Mouse (Mus musculus) neural tube, embryonic 10.5 days (tissue): ENCODE results near the gene Socs5.

Source experiments
- DNase-seq: peaks from one replicate; pipeline ENCODE4 v3.0.0-alpha.2; 2017; ENCODE audit warnings: low spot score; ENCODE audit errors: extremely low spot score

Socs5 gene

DNA sequence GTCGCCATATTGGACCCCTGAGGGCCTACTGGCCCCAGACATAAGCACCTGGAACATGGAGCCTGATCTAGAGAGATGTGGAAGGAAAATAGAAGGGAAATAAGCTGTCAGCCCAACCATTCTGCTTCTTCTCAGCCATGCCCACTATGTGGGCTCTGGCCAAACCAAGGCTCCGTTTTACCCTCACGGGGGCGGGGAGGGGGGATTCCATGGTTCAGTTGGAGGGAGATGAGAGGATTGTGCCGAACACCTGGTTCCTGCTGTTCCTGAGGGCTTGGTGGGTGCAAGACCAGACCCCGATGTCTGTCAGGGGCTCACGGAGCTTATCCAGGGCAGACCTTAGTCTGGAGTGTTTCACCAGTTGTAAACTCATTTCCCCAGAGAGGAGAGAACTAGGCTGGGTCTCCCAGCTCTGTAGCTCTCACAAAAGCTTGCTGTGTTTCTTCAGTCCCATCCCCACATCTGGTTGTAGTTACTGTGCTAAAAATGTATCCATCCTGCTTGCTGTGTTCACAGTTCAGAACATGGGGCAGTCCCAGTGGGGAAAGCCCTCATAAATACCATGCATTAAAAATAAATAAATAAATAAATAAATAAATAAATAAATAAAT is 56.9 kb downstream of the Socs5 start:
- DNase-seq: no peak

DNA sequence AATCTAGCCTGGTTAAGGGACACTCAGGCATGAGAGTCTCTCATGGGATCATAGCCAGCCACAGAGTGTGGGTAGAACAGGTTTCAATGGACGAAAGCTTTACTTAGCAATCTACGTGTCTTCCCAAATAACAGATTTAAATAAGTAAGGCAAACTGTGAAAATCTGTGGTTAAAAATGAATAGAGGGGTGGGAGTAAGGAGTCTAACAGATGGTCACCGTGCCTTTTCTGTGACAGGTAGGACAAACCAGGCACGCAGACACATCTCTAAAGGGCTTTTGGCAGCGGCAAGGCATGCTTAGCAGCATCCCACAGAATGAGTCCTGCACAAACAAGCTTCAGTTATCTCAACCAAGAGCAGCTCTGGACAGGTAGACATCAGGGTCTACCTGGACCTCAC is 59.9 kb downstream of the Socs5 start:
- DNase-seq: no peak

DNA sequence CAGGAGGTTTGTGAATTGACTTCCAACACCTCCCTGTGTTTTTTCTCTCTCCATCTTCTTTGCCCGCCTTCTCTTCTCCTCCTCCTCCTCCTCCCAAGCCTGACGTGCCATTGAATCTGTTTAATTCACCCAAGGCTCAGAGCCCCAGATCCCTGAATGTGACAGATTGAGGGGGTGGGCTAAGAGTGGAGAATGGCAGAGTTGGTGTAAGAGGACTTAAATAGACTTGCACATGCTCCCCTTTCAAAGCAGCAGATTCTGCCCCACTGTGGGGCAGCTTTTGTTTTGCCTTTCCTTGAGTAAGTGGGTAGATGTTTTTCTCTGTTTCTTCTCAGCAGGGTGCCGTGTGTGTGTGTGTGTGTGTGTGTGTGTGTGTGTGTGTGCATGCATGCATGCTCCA is 61.6 kb downstream of the Socs5 start:
- DNase-seq: no peak

DNA sequence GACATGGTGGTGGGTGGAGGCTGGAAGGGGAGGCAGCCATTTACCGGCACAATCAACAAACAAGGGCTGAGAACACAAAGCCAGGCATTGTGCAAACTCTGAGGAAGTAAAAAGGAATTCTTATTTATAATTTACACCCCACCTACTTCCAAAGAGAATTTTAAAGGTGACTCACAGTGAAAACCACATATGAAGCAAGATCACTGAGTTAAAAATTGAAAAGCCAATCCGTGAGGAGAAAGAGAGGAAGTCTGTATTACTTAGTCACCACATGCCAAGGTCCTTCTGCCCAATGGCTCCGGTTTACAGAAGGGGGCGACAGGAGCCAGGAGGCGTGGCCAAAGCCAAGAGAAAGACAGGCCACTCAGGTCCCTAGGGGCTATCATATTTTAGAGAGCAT is 62.9 kb downstream of the Socs5 start:
- no peak for DNase-seq

DNA sequence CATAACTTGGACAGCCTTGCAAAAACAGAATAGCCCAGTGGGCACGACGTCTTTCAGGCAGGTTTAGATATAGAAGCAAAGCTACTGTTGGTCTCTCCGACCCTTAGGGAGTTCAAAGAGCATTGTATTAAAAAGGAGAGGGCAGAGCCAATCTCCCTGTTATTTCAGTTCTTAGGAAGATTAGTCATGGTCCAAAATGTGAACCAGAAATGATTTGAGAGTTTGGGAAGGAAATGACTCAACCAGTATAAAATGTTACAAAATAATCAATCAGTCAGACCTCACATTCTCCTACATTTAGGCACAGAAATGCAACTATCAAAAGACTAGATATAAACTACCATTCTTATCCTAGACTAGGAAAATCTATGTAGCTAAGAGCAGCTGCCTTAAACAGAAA is 64.6 kb downstream of the Socs5 start:
- no peak for DNase-seq

DNA sequence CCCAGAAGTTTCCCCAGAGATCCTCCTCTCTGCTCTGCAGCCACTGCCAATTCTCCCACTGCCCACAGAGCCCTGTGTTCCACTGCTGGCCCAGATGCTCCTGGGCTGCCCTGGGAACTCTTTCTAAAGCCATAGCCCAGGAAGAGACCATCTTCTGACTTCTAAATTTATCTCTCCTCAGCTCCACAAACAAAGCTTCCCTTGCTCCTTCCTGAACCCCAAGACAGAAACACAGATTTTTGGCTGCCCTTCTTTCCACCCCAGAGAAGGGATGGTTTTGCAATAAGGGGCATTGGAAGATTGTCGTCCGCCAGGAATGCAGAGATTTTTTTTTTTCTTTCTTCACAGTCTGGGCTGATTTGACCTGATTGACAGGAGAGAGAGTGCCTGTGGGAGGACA is 66.5 kb downstream of the Socs5 start:
- no peak for DNase-seq

DNA sequence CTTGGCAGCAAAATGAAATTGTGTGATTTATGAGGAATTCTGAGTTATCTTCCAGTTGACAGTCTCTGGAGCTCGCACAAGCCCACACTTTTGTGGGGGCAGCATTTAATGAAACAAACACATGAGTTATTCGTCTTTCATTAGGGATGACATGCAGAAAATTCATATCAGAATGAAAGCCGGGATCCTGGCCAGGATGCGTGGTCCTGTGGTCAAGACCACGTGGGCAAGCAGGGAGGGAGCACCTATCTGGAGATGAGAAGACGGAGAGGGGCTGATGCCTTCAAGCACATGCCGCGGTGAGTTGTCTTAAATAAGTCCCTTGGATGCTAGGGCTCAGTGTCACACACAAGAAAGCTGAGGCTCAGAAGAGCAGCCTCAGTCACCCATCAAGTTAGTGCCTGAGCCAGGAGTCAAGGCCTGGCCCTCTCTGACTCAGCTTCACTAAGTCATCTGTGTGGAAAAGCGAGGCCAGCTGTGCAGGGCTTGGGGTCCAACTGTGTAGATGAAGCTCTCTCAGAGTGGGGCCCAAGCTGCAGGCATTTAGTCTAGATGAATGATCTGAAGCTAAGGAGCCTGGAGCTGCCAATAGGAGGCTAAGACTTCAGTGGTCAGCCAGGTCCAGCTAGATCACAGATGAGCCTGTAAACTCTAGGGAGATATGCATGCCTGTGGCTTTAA is 67.3 kb downstream of the Socs5 start:
- DNase-seq: no peak

DNA sequence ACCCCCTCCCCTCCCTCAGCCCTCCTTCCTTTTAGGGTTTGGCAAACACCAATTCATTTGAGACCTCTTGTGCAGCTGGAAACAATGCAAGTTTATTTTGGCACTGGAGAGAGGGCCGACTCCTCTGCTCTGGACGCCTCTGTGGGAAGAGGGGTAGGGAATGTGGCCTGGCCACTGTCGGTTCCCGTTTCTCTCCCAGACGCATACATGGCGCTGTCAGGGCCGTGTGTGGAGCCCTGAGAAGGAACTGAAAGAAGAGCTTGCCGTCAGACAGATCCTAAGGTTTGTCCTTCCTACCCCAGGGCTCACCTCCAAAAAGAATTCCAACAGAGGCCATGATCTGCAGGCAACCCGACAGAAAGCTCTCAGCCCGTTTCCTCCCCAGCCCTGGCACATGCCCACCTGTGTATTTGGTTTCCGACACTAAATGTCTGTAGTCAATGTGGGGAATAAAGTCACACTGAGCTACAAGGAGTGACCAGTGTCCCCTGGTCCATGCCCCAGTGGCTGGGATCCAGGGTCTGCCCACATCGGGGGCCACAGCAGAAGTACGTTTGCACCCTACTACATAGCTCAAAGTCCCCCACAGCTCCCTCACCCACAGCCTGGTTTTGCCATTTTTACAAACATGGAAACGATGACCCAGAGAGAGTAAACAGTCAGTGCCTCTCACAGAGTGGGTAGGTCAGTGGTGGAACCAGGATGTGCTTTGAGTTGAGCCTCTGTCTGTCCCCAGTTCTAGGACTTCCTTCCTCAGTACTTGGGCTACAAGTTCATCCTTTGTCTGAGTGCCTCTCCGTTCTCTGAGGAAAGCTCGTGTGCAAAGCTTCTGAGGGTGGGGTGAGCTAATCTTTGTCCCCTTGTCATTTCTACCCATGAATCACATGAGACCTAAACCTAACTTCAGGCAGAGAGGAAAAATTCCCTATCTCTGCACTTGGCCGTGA is 68.9 kb downstream of the Socs5 start:
- DNase-seq: no peak

DNA sequence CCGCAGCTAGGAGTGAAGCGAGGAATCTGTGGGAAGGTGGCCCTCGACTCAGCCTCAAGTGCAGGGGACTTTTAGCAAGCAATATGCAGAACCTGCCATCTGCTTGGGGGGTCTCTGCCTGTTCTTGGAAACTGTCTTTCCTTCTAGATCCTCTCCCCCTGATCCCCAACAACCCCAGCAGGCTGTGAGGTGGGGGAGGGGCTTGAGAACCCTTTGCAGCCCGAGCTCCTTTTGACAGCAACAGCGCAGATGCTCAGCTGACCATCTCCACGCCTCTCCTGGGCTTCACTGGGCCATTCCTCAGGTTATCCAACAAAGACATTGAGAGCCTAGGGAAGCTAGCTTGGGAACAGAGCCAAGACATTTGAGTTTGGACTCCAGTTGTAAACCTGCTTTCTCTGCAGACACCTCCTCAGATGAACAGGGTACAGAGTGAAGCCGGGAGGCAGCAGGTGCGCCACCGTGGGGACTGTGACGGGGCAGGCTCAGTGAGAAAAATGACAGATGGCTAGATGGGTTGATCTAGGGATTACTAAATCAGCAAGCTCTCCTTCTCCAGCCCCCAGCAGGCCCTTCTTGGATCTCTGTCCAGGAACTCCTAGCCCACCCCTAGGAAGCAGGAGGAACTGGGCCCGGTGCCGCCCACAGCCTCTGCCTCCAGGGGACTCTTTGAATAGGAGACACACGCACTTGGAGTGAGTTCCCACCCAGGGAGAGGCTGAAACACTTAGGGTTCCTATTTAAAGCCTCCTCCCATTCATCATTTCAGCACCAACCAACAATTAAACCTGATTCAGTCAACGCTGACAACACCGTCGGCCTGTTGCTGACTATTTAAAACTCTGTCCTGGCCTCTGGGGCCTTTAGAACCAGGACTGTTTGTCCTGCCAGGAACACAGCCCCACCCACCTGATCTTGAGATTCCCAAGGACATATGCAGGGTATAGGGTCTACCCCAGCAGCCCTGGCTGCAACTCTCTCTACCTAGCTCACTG is 71.4 kb downstream of the Socs5 start:
- no peak for DNase-seq

DNA sequence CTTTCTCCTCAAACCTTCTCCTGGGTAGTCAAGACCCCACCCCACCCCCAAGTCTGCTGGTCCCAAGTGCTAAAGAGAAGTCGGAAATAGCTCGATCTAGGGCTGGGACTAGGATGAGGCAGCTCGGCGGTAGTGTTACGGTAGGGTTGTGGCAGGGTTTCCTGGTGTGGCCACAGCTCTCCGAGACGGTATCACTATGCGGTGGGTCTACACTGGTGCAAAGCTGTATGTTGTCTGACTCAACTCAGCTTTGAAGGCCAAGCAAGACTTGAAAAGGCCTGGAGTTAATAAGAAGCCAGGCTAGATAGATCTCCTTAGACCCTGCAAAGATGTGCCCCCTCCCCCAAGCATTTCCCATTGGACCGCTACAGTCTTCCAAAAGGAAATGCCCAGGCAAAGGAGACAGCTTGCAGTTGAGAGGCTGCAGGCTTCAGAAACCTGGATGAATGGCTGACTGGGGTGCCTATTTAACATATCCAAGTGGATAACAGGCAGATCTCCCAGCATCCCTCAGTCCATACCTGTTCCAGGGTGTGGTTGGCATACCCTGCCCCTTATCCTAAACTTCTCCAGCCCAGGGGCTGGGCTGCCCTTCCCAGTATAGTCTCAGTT is 72.6 kb downstream of the Socs5 start:
- DNase-seq: no peak

DNA sequence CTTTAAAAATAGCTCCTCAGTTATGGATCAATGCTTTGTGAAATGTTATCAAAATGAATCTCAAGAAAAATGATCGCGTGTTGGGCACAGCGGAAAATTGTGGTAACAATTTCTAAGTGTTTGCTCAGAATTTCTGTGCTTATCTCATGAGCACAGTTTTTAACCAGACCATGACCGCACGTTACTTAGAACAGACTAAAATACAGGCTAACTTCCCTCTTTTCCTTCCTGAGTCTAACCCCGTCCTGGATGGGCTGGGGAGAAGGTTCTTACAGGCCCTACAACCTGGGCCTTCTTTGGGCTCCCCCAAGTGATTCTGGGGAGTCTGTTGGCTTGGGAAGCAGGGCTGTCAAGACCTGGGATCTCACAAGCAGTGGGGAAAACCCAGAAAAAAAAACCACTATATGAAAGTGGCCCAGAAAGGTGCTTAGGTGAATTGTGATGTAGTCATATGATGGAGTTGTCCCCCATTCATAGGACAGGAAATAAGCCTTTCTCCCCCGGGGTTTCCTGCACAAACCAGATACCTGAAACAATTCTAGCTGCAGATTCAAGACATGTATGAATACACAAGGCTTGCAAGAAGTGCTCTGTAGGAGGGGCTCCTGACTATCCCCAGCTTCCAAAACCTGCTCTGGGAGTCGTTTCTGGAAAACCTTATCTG is 74.3 kb downstream of the Socs5 start:
- DNase-seq: no peak

DNA sequence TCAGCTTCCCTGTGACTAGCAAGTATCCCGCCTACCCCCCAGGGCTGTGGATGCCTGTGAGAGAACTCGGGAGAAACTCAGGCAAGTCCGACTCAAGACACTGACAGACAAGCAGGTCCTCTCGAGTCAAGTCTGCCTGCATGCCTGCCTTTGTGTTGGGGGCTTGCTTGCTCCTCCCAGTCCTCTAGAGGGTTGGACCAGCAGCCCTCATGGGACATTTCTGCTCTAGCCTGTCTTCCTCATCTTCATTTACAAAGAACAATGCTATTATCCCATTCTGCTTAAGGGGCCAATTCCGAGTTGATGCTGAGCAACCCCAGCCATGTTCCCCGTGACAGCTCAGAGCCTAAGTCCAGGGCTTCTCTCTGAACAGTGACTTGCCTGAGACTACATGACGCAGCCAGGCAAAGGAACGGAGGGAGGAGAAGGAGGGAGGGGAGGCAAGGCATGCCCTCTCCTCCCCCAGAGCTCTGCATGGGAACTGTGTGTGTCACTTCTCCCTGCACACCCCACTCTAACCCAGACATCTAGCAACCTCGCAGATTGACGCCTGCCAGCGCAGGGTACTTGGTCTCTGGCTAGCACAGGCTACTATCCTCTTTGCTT is 78.1 kb downstream of the Socs5 start:
- DNase-seq: no peak

DNA sequence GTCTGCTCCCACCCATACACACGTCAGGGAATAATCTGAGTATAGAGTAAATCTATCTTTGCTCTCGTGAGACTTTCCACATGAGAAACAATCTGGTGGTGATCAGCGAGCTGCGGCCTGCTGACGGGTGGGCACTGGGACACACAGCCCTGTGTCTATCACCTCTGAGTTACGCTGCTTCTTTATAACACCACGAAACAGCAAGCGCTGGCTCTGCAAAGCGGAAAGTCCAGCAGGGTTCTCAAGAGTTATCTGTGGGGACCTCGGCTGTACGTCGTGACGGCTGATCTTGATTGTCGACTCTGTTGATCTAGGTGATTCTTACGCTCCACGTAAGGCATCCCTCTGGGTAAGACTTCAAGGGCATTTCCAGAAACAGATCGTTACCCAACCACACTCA is 79.5 kb downstream of the Socs5 start:
- no peak for DNase-seq
